Mouse (Mus musculus): Measurements from ENCODE around the gene Hacd2. TPM values are rescaled to one million over a fixed set of nuclear protein-coding genes. Genes with fewer than 3 reads are reported as not detected.
A peak's percentile ranks its signal among the peaks of the same experiment; 100 is the strongest.

Hacd2 gene
- total RNA-seq, 2 experiments from 2014 or later, result 30.1 to 30.8 TPM

- DNase-seq (ENCODE audit: low spot score in 2 of 2), result peak; percentile 36 to 57
Measured at GRCm38 (mm10) chr16:35111143-35111620, 89.0 kb downstream of the Hacd2 start.

GRCm38 (mm10) chr16:35113496-35113895, 91.3 kb downstream of the Hacd2 start:
- no peak for DNase-seq (ENCODE audit: low spot score in 2 of 2)

GRCm38 (mm10) chr16:35116328-35116956, 94.2 kb downstream of the Hacd2 start:
- DNase-seq (ENCODE audit: low spot score in 2 of 2), result no peak

- DNase-seq (ENCODE audit: low spot score in 2 of 2), result no peak
Measured at GRCm38 (mm10) chr16:35117436-35117835, 95.2 kb downstream of the Hacd2 start.

- DNase-seq (ENCODE audit: low spot score in 2 of 2), result no peak
Measured at GRCm38 (mm10) chr16:35120603-35121002, 98.4 kb downstream of the Hacd2 start.

GRCm38 (mm10) chr16:35127270-35127669, 105.0 kb downstream of the Hacd2 start:
- DNase-seq (ENCODE audit: low spot score in 2 of 2), result no peak

GRCm38 (mm10) chr16:35130172-35130571, 107.9 kb downstream of the Hacd2 start:
- DNase-seq (ENCODE audit: low spot score in 2 of 2), result no peak

- DNase-seq (ENCODE audit: low spot score in 2 of 2), result no peak
Measured at GRCm38 (mm10) chr16:35139416-35139815, 117.2 kb downstream of the Hacd2 start.

GRCm38 (mm10) chr16:35139873-35140619, 117.8 kb downstream of the Hacd2 start:
- DNase-seq (ENCODE audit: low spot score in 2 of 2), result no peak

- DNase-seq (ENCODE audit: low spot score in 2 of 2), result no peak
Measured at GRCm38 (mm10) chr16:35140620-35140975, 118.4 kb downstream of the Hacd2 start.

- no peak for DNase-seq (ENCODE audit: low spot score in 2 of 2)
Measured at GRCm38 (mm10) chr16:35141839-35142238, 119.6 kb downstream of the Hacd2 start.

GRCm38 (mm10) chr16:35146153-35146552, 123.9 kb downstream of the Hacd2 start:
- no peak for DNase-seq (ENCODE audit: low spot score in 2 of 2)

GRCm38 (mm10) chr16:35153146-35153755, 131.0 kb downstream of the Hacd2 start:
- DNase-seq (ENCODE audit: low spot score in 2 of 2), result no peak

GRCm38 (mm10) chr16:35154245-35154640, 132.0 kb downstream of the Hacd2 start:
- DNase-seq (ENCODE audit: low spot score in 2 of 2), result peak; percentile 52 to 66

GRCm38 (mm10) chr16:35154641-35155390, 132.6 kb downstream of the Hacd2 start, which contains the start of gene Adcy5:
Adcy5 (plus strand) TSS chr16:35154877.
- DNase-seq (ENCODE audit: low spot score in 2 of 2), result peak; percentile 32 to 50

GRCm38 (mm10) chr16:35155391-35156305, 133.4 kb downstream of the Hacd2 start:
- peak; percentile 43 to 45 for DNase-seq (ENCODE audit: low spot score in 2 of 2)

- peak; percentile 39 to 47 for DNase-seq (ENCODE audit: low spot score in 2 of 2)
Measured at GRCm38 (mm10) chr16:35156306-35156695, 134.1 kb downstream of the Hacd2 start.

GRCm38 (mm10) chr16:35156832-35157231, 134.6 kb downstream of the Hacd2 start:
- DNase-seq (ENCODE audit: low spot score in 2 of 2), result no peak
